In the genomic region with DNA sequence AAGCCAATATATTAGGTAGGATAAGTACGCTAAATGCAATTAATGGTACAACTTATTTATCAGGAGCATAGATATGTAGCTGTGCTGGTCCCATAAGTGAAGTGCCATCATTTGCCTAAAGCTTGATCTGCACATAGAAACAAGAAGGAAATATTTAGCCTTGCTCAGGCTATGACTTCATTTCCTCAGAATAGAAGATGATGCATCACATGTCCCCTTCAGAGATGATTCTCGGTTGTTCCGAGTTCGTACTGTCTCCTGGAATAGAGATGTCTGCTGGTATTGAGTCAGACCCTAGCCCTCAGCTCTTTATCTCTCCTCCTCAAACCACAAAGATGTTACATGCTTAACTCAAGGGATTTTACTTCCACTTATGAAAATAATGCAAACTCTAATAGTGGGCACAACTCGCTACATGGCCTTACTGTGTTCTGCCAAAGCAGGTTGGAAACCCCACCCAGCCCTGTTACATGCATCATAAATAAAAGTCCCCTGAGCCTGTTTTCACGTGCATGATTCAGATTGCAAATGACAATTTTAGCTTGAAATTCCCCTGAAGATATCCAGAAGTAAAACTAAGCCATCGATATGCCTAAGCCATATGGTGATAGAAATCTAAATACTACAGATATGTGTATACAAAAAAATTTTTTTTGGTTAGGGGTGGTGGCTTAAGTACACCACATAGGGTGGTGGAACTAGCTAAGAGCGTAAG, we compare ENCODE assay signal across 18 mouse cellular contexts.
"Had no signal": no experiment of that assay in that cellular context is flagged by ENCODE, and none has a peak within 500 bp of the region (broad histone marks: within the 10 kb centered on the region; RNA-seq: fewer than 3 reads in every experiment).

No protein-coding gene starts in this region.

- DNase-seq: kidney, adult 9 months; kidney, postnatal 14 days; kidney, postnatal 4 days; left cerebral cortex, postnatal 4 days; liver, postnatal 0 days; lung, embryonic 14.5 days; thymus, adult 2 months; thymus, postnatal 14 days; thymus, postnatal 4 days had no signal

- H3K4me2 ChIP-seq: limb, embryonic 12.5 days; limb, embryonic 15.5 days; liver, embryonic 11.5 days; lung, embryonic 14.5 days; midbrain, embryonic 11.5 days; midbrain, embryonic 15.5 days; neural tube, embryonic 13.5 days had no signal

- H3K36me3 ChIP-seq: limb, embryonic 12.5 days; limb, embryonic 15.5 days; midbrain, embryonic 15.5 days; neural tube, embryonic 13.5 days had no signal

- H3K4me3 ChIP-seq: limb, embryonic 12.5 days; limb, embryonic 15.5 days; megakaryocyte, embryonic 14.5 days; midbrain, embryonic 15.5 days; neural tube, embryonic 13.5 days had no signal

- H3K4me1 ChIP-seq: limb, embryonic 12.5 days; limb, embryonic 15.5 days; megakaryocyte, embryonic 14.5 days had no signal

- H3K27ac ChIP-seq: limb, embryonic 12.5 days; limb, embryonic 15.5 days; liver, embryonic 14.5 days; midbrain, embryonic 15.5 days; neural tube, embryonic 13.5 days; stomach, postnatal 0 days had no signal

- H3K27me3 ChIP-seq: limb, embryonic 12.5 days; limb, embryonic 15.5 days; megakaryocyte, embryonic 14.5 days; midbrain, embryonic 15.5 days; neural tube, embryonic 13.5 days had no signal
